Mouse (Mus musculus) heart, adult 2 months (tissue): ENCODE measurements around the gene Ddx54.

Source experiments
- CTCF ChIP-seq: fragments of 200-600 bp; IDR thresholded peaks from 2 replicates; pipeline ENCODE4 v1.8.1; 2022; ENCODE audit warnings: antibody characterized with exemption, mild to moderate bottlenecking, moderate library complexity
- EP300 ChIP-seq: fragments of 200-500 bp; IDR thresholded peaks from 2 replicates; pipeline ENCODE4 v1.6.1; 2011; ENCODE audit warnings: low read depth, low read length, control low read depth; ENCODE audit not compliant: insufficient read depth
- POLR2A ChIP-seq: fragments of 200-500 bp; IDR thresholded peaks from 2 replicates; pipeline ENCODE4 v1.6.1; 2011; ENCODE audit warnings: mild to moderate bottlenecking, low read depth, low read length, control low read depth; ENCODE audit not compliant: insufficient read depth

GRCm38 (mm10) chr5:120618778-120619177 is 6.2 kb downstream of the Ddx54 start:
- TF ChIP-seq CTCF (no peak), POLR2A (no peak), EP300 (no peak)
